Mouse (Mus musculus) heart, postnatal 0 days (tissue): ENCODE measurements around the gene Ogn. TPM values are rescaled to one million over a fixed set of nuclear protein-coding genes. Genes with fewer than 3 reads are reported as not detected.

Experiments
- ATAC-seq: fragments of 200-750 bp; cut with Nextera tagmentation; 2 replicates; pipeline ENCODE4 v1.8.0; 2017; ENCODE audit warnings: low read depth, moderate number of reproducible peaks, moderate library complexity; ENCODE audit not compliant: insufficient read depth
- DNase-seq: peaks from one replicate; pipeline ENCODE4 v3.0.0-alpha.2; 2016; ENCODE audit warnings: low spot score
- H3K27ac ChIP-seq: fragments of 300-500 bp; sonication (generic); 2 replicates; pipeline ENCODE4 v1.5.1; 2014; ENCODE audit warnings: low read depth, mild to moderate bottlenecking
- H3K27me3 ChIP-seq: fragments of 300-500 bp; sonication (generic); 2 replicates; pipeline ENCODE4 v1.6.1; 2014; ENCODE audit warnings: low read length, mixed read lengths; ENCODE audit not compliant: control insufficient read depth, insufficient read depth
- H3K36me3 ChIP-seq: fragments of 300-500 bp; sonication (generic); replicated peaks from 2 replicates; pipeline ENCODE4 v1.6.1; 2014; ENCODE audit warnings: low read length, mixed read lengths; ENCODE audit not compliant: control insufficient read depth, insufficient read depth
- H3K4me1 ChIP-seq: fragments of 300-500 bp; sonication (generic); 2 replicates; pipeline ENCODE4 v1.6.1; 2014; ENCODE audit warnings: antibody characterized with exemption; ENCODE audit not compliant: control insufficient read depth, insufficient read depth
- H3K4me2 ChIP-seq: fragments of 300-500 bp; sonication (generic); 2 replicates; pipeline ENCODE4 v1.6.1; 2014; ENCODE audit warnings: low read depth, mild to moderate bottlenecking, low read length, moderate library complexity
- H3K4me3 ChIP-seq: fragments of 300-500 bp; sonication (generic); 2 replicates; pipeline ENCODE4 v1.5.1; 2014; ENCODE audit warnings: low read depth, low read length
- H3K9ac ChIP-seq: fragments of 300-500 bp; sonication (generic); replicated peaks from 2 replicates; pipeline ENCODE4 v1.6.1; 2014; ENCODE audit warnings: low read depth, low read length, mixed read lengths
- H3K9me3 ChIP-seq: fragments of 300-500 bp; sonication (generic); replicated peaks from 2 replicates; pipeline ENCODE4 v1.6.1; 2016; ENCODE audit warnings: low read length; ENCODE audit not compliant: control insufficient read depth
- CTCF ChIP-seq: IDR thresholded peaks from 2 replicates; pipeline ENCODE4 v1.5.1; 2016; ENCODE audit warnings: antibody characterized with exemption, control low read depth, low read depth
- EP300 ChIP-seq: IDR thresholded peaks from 2 replicates; pipeline ENCODE4 v1.6.1; 2016; ENCODE audit warnings: antibody characterized with exemption, low read depth
- WGBS: fragments of 180-500 bp; shearing (Covaris S2); extraction: QIAGEN DNeasy Blood & Tissue Kit; methylation state at CpG from one replicate; pipeline ENCODE4 v1.1.7; 2014; 5-methylcytosine and 5-hydroxymethylcytosine counted together
- polyA plus RNA-seq: library from polyadenylated mRNA; unstranded; fragments of >200 nt; fragmentation: Nextera tagmentation; extraction: Ambion mirVana; gene quantifications from 2 replicates; pipeline ENCODE4 v1.2.1, GENCODE M21; 2015
- total RNA-seq: library from RNA; depleted of rRNA; stranded (reverse); fragments of >200 nt; gene quantifications from 2 replicates; pipeline ENCODE4 v1.2.3, GENCODE M21; 2014; ENCODE audit warnings: low replicate concordance; rRNA removed

Ogn gene
- total and polyA plus RNA-seq, 2 experiments from 2014 or later = 60.5 to 71.8 TPM

GRCm38 (mm10) chr13:49646019-49646418, 38.2 kb downstream of the Ogn start:
- H3K36me3 ChIP-seq = no peaks in the 10 kb centered on the region
- no peaks in the 10 kb centered on the region for H3K9me3 ChIP-seq
- TF ChIP-seq CTCF = no peak
- no peak for TF ChIP-seq EP300
- WGBS = 83% methylated on average over 1 of the region's 1 CpGs
- no peak overlapping the region for H3K27ac ChIP-seq
- H3K4me3 ChIP-seq = no peak overlapping the region
- H3K9ac ChIP-seq = no peak overlapping the region
- ATAC-seq = no peak
- H3K27me3 ChIP-seq = no peaks in the 10 kb centered on the region
- 0 out of 2 replicates have a peak, but pooled peaks cover 3% of the 10 kb centered on the region for H3K4me1 ChIP-seq
- no peak for DNase-seq
- no peak overlapping the region for H3K4me2 ChIP-seq

- no peak overlapping the region for H3K9ac ChIP-seq
- TF ChIP-seq EP300 (no peak), CTCF (peak; percentile 25; the same call in 1 of the 2 replicates)
- DNase-seq (no peak), ATAC-seq (no peak)
- no peak overlapping the region for H3K4me3 ChIP-seq
- H3K27ac ChIP-seq = no peak overlapping the region
- WGBS = 23% methylated on average over 2 of the region's 2 CpGs
- H3K9me3 ChIP-seq = no peaks in the 10 kb centered on the region
- no peaks in the 10 kb centered on the region for H3K27me3 ChIP-seq
- H3K36me3 ChIP-seq = peaks cover 7% of the 10 kb centered on the region; the same call in 1 of the 2 replicates
- peaks cover 14% of the 10 kb centered on the region for H3K4me1 ChIP-seq
- peak overlapping the region; percentile 98; the same call in 1 of the 2 replicates for H3K4me2 ChIP-seq
These were observed 43.3 kb downstream of the Ogn start for GRCm38 (mm10) chr13:49651136-49651535.

GRCm38 (mm10) chr13:49651781-49652351, 44.0 kb downstream of the Ogn start:
- no peak overlapping the region for H3K27ac ChIP-seq
- TF ChIP-seq CTCF = no peak
- TF ChIP-seq EP300 = no peak
- WGBS = 2% methylated on average over 4 of the region's 4 CpGs

GRCm38 (mm10) chr13:49652481-49653179, 44.8 kb downstream of the Ogn start, which contains the start of the genes Cenpp and Nol8:
TSS of gene Cenpp (minus strand) at chr13:49652785.
TSS of gene Nol8 (plus strand) at chr13:49653078.
- Histone ChIP-seq H3K4me1 (peaks cover 14% of the 10 kb centered on the region), H3K4me2 (peak within 1 kb of the TSS; percentile 98), H3K4me3 (peak within 1 kb of the TSS; percentile 69), H3K9me3 (no peaks in the 10 kb centered on the region), H3K36me3 (peaks cover 14% of the 10 kb centered on the region), H3K27me3 (no peaks in the 10 kb centered on the region), H3K9ac (peak within 1 kb of the TSS; percentile 44), H3K27ac (peak within 1 kb of the TSS; percentile 77)
- ATAC-seq (peak; percentile 99), DNase-seq (peak; percentile 98)
- no peak for TF ChIP-seq CTCF
- WGBS = under 1% methylated on average over 54 of the region's 68 CpGs

More at GRCm38 (mm10) chr13:49651781-49652351, 44.0 kb downstream of the Ogn start:
- H3K27me3 ChIP-seq = no peaks in the 10 kb centered on the region
- H3K9me3 ChIP-seq = no peaks in the 10 kb centered on the region
- H3K4me3 ChIP-seq = peak overlapping the region; percentile 69
- peaks cover 11% of the 10 kb centered on the region; the same call in 1 of the 2 replicates for H3K36me3 ChIP-seq
- peak overlapping the region; percentile 98 for H3K4me2 ChIP-seq
- H3K4me1 ChIP-seq = peaks cover 14% of the 10 kb centered on the region
- DNase-seq (no peak), ATAC-seq (no peak)
- peak overlapping the region; percentile 44 for H3K9ac ChIP-seq

GRCm38 (mm10) chr13:49653180-49653541, 45.3 kb downstream of the Ogn start:
- H3K9ac ChIP-seq = peak overlapping the region; percentile 44
- peaks cover 14% of the 10 kb centered on the region for H3K4me1 ChIP-seq
- H3K27me3 ChIP-seq = no peaks in the 10 kb centered on the region
- no peaks in the 10 kb centered on the region for H3K9me3 ChIP-seq
- peak overlapping the region; percentile 74 for H3K4me2 ChIP-seq
- H3K36me3 ChIP-seq = peaks cover 14% of the 10 kb centered on the region
- peak overlapping the region; percentile 77 for H3K27ac ChIP-seq
- peak overlapping the region; percentile 69 for H3K4me3 ChIP-seq
- under 1% methylated on average over 16 of the region's 16 CpGs for WGBS
- ATAC-seq (peak; percentile 79), DNase-seq (no peak)
- TF ChIP-seq EP300 = peak; percentile 73; the same call in 1 of the 2 replicates
- TF ChIP-seq CTCF = no peak

Other genes starting within 250 kb of the Ogn start
- gene Ippk, start 186.8 kb upstream of the Ogn start, total RNA-seq = 8.0 and 22.3 TPM in 2 replicates
- 8.2 and 9.3 TPM in 2 replicates for gene Ippk, start 186.8 kb upstream of the Ogn start, polyA plus RNA-seq
- gene Tes3-ps, start 114.7 kb upstream of the Ogn start, total RNA-seq = 0.04 and 0.27 TPM in 2 replicates
- gene Tes3-ps, start 114.7 kb upstream of the Ogn start, polyA plus RNA-seq = 0.70 and 0.72 TPM in 2 replicates
- 5.3 and 6.6 TPM in 2 replicates for gene Ecm2, start 103.2 kb upstream of the Ogn start, total RNA-seq
- 5.7 and 6.4 TPM in 2 replicates for gene Ecm2, start 103.2 kb upstream of the Ogn start, polyA plus RNA-seq
- gene Aspn, start 63.6 kb upstream of the Ogn start, total RNA-seq = 45.8 and 67.5 TPM in 2 replicates
- gene Aspn, start 63.6 kb upstream of the Ogn start, polyA plus RNA-seq = 56.0 and 62.7 TPM in 2 replicates
- not detected in 2 replicates for gene Omd, start 25.6 kb upstream of the Ogn start, total RNA-seq
- 0.43 and 0.59 TPM in 2 replicates for gene Omd, start 25.6 kb upstream of the Ogn start, polyA plus RNA-seq
- gene Cenpp, start 44.7 kb downstream of the Ogn start, total RNA-seq = 2.1 and 15.8 TPM in 2 replicates
- gene Cenpp, start 44.7 kb downstream of the Ogn start, polyA plus RNA-seq = 16.1 and 16.2 TPM in 2 replicates
- 3.1 and 6.0 TPM in 2 replicates for gene Nol8, start 45.0 kb downstream of the Ogn start, total RNA-seq
- gene Nol8, start 45.0 kb downstream of the Ogn start, polyA plus RNA-seq = 10.5 and 10.9 TPM in 2 replicates
- 27.8 and 34.2 TPM in 2 replicates for gene Iars, start 74.1 kb downstream of the Ogn start, total RNA-seq
- gene Iars, start 74.1 kb downstream of the Ogn start, polyA plus RNA-seq = 22.1 and 24.9 TPM in 2 replicates
- gene Gm30302, start 191.0 kb downstream of the Ogn start, total RNA-seq = not detected in 2 replicates
- 0.25 and 0.27 TPM in 2 replicates for gene Gm30302, start 191.0 kb downstream of the Ogn start, polyA plus RNA-seq